ENCODE assay signal across 26 mouse cellular contexts in the genomic region with DNA sequence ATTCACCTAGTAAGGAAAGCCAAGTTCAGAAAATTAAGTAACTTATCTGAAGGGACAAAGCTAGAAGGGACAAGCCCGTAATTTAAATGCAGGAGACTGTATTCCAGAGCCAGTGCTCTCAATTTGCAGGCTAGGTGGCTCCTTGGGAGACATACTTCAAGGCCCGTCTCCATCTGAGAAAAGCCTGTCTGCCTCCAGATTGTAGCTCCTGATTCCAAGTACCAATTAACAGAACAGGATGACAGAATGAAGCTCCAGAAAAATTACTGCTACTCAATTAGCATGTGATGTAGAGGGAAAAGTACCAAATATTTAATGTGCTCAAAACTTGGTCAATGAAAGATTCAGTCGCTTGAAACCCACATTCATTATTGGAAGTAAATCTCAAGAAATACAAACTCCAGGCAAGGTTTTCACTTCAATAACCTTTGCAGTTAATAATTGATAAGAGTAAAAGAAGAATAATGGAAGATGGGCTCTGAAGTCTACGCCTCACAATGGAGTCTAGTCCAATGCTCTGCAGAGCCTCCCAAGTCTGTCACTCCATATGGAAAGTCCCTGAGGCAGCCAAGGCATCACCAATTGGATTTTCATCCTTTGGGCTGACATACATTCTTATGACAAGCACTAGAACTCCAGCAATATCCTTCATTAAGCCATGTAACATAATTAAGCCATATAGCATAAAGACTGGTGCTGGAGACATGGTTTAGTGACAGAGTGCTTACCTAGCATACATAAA.
"Had no signal": no experiment of that assay in that cellular context is flagged by ENCODE, and none has a peak within 500 bp of the region (broad histone marks: within the 10 kb centered on the region; RNA-seq: fewer than 3 reads in every experiment).

No protein-coding gene starts in this region.

- H3K27me3 ChIP-seq: limb, embryonic 13.5 days; liver, embryonic 12.5 days; liver, embryonic 15.5 days; lung, embryonic 15.5 days; megakaryocyte, embryonic 14.5 days; midbrain, embryonic 13.5 days; neural tube, embryonic 13.5 days had no signal

- H3K4me2 ChIP-seq: limb, embryonic 13.5 days; liver, embryonic 12.5 days; liver, embryonic 15.5 days; lung, embryonic 15.5 days; midbrain, embryonic 13.5 days; neural tube, embryonic 13.5 days had no signal

- H3K9ac ChIP-seq: limb, embryonic 13.5 days; liver, embryonic 12.5 days; liver, embryonic 15.5 days; lung, embryonic 15.5 days; midbrain, embryonic 13.5 days; neural tube, embryonic 13.5 days had no signal

- H3K27ac ChIP-seq: limb, embryonic 10.5 days; limb, embryonic 13.5 days; liver, embryonic 12.5 days; liver, embryonic 15.5 days; lung, embryonic 15.5 days; midbrain, embryonic 10.5 days; midbrain, embryonic 13.5 days; neural tube, embryonic 13.5 days; stomach, postnatal 0 days had no signal

- DNase-seq: kidney, adult 18-20 months; kidney, adult 9 months; kidney, postnatal 14 days; kidney, postnatal 4 days; liver; lung, adult 18-20 months; lung, postnatal 10 days; lung, postnatal 36 days; right cerebral cortex, adult 18-20 months; right cerebral cortex, postnatal 14 days; right cerebral cortex, postnatal 4 days; thymus, adult 2 months; thymus, postnatal 14 days; thymus, postnatal 4 days had no signal

- H3K9me3 ChIP-seq: limb, embryonic 10.5 days; limb, embryonic 13.5 days; liver, embryonic 12.5 days; liver, embryonic 15.5 days; lung, embryonic 15.5 days; midbrain, embryonic 10.5 days; midbrain, embryonic 13.5 days; neural tube, embryonic 13.5 days had no signal

- H3K4me3 ChIP-seq: limb, embryonic 10.5 days; limb, embryonic 13.5 days; liver, embryonic 12.5 days; liver, embryonic 15.5 days; lung, embryonic 15.5 days; megakaryocyte, embryonic 14.5 days; midbrain, embryonic 10.5 days; midbrain, embryonic 13.5 days; myocyte; neural tube, embryonic 13.5 days had no signal

- ATAC-seq: liver, embryonic 12.5 days; midbrain, embryonic 13.5 days; midbrain, embryonic 16.5 days had no signal

- H3K36me3 ChIP-seq: limb, embryonic 10.5 days; limb, embryonic 13.5 days; liver, embryonic 12.5 days; liver, embryonic 15.5 days; lung, embryonic 15.5 days; midbrain, embryonic 10.5 days; midbrain, embryonic 13.5 days; neural tube, embryonic 13.5 days had no signal

- H3K4me1 ChIP-seq: lung, embryonic 15.5 days; megakaryocyte, embryonic 14.5 days had no signal
